Mouse (Mus musculus) megakaryocyte-erythroid progenitor cell, adult 5-6 weeks (primary cell): Measurements from ENCODE around the gene Srpr. TPM values are rescaled to one million over a fixed set of nuclear protein-coding genes. Genes with fewer than 3 reads are reported as not detected.

Experiments used
- ATAC-seq: replicated peaks from 2 replicates; pipeline ENCODE4 v1.8.0; 2016; ENCODE audit warnings: mild to moderate bottlenecking, inconsistent platforms; ENCODE audit not compliant: severe bottlenecking, poor library complexity, low FRiP score, low TSS enrichment
- total RNA-seq, 2 experiments: library from RNA; stranded (forward) in 1 of 2; stranded (reverse) in 1 of 2; fragments of 200-1000, 215-1000 nt in 1 of 2; fragments of >200 nt in 1 of 2; fragmentation: Nextera tagmentation in 1 of 2; gene quantifications; 2 replicates each; pipeline ENCODE4 v1.2.3; 2014 to 2017

The Srpr gene
- total RNA-seq, 2 experiments from 2014 or later: 47.4 to 50.0 TPM

- no peak for ATAC-seq
Observed at GRCm38 (mm10) chr9:35186430-35186829, 13.5 kb upstream of the Srpr start.

GRCm38 (mm10) chr9:35187351-35187903, 12.5 kb upstream of the Srpr start:
- no peak for ATAC-seq

GRCm38 (mm10) chr9:35188700-35189099, 11.3 kb upstream of the Srpr start:
- ATAC-seq: 0 out of 2 replicates have a peak, but pooled peaks have one; percentile 23

- ATAC-seq: no peak
Observed at GRCm38 (mm10) chr9:35192983-35193542, 6.9 kb upstream of the Srpr start.

GRCm38 (mm10) chr9:35194048-35194447, 5.9 kb upstream of the Srpr start:
- no peak for ATAC-seq

- no peak for ATAC-seq
Observed at GRCm38 (mm10) chr9:35197625-35198024, 2.4 kb upstream of the Srpr start.

GRCm38 (mm10) chr9:35198351-35198750, 1.6 kb upstream of the Srpr start:
- no peak for ATAC-seq

- peak; percentile 19; the same call in 1 of the 2 replicates for ATAC-seq
Observed at GRCm38 (mm10) chr9:35198945-35199771, 817 bp upstream of the Srpr start.

- peak; percentile 4; the same call in 1 of the 2 replicates for ATAC-seq
Observed at GRCm38 (mm10) chr9:35200529-35201060, 620 bp downstream of the Srpr start.

GRCm38 (mm10) chr9:35203536-35203935, 3.6 kb downstream of the Srpr start:
- no peak for ATAC-seq

- no peak for ATAC-seq
Observed at GRCm38 (mm10) chr9:35204421-35204820, 4.4 kb downstream of the Srpr start.

GRCm38 (mm10) chr9:35210542-35211474, 10.8 kb downstream of the Srpr start, which contains the start of gene Foxred1:
Gene Foxred1, minus strand, starts transcription at chr9:35211055.
- peak; percentile 98 for ATAC-seq

GRCm38 (mm10) chr9:35211573-35212511, 11.9 kb downstream of the Srpr start:
- peak; percentile 2; the same call in 1 of the 2 replicates for ATAC-seq

- ATAC-seq: no peak
Observed at GRCm38 (mm10) chr9:35217963-35218362, 18.0 kb downstream of the Srpr start.

GRCm38 (mm10) chr9:35223466-35223865, 23.5 kb downstream of the Srpr start:
- no peak for ATAC-seq

GRCm38 (mm10) chr9:35228671-35229070, 28.7 kb downstream of the Srpr start:
- no peak for ATAC-seq

- no peak for ATAC-seq
Observed at GRCm38 (mm10) chr9:35235996-35236395, 36.0 kb downstream of the Srpr start.

- no peak for ATAC-seq
Observed at GRCm38 (mm10) chr9:35238371-35238770, 38.4 kb downstream of the Srpr start.
